In the genomic region with DNA sequence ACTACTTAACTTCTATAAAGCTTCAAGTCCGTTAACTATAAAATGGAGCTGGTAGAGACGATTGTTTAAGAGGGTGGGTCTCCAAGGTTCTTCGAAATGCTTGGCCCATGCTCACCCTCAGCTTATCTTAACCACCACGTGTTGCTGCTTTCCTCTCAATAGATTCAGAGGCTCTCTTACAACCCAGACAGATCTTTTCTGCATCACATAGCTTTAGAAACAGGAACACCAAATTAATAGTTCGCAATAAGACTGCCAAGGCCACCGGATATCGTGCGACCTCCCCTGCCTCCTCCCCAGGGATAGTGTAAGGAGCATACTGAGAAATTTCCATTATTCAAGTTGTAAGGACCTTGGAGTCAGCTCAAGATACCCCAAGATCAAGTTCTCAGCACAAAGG, we compare ENCODE assay signal across 15 mouse cellular contexts.
A peak's percentile ranks its signal among the peaks of the same experiment; 100 is the strongest.
DNase-seq lines count a peak whose midpoint lies in the region; ATAC-seq and TF ChIP-seq lines count a peak whose summit lies in the region.
"Had no signal": no experiment of that assay in that cellular context is flagged by ENCODE, and none has a peak within 500 bp of the region (broad histone marks: within the 10 kb centered on the region; RNA-seq: fewer than 3 reads in every experiment).

No protein-coding gene starts in this region.

- TF ChIP-seq EP300 in liver, embryonic 14.5 days (IDR thresholded peaks at IDR 0.05; ENCODE audit: low read depth), result peak; percentile 65

- no peak overlapping the region for H3K4me3 ChIP-seq in kidney, embryonic 14.5 days (ENCODE audit: low read length)
- H3K4me3 ChIP-seq in liver, embryonic 14.5 days (ENCODE audit: insufficient read depth in 1 of 2, low read depth in 2 of 2, low read length in 2 of 2), result no peak overlapping the region
- H3K4me3 ChIP-seq: embryonic facial prominence, embryonic 15.5 days; forebrain, embryonic 13.5 days; hindbrain, embryonic 15.5 days; megakaryocyte, embryonic 14.5 days had no signal

- no peak overlapping the region for H3K4me2 ChIP-seq in kidney, embryonic 14.5 days (replicated peaks; ENCODE audit: low read depth, low read length)
- H3K4me2 ChIP-seq in liver, embryonic 14.5 days (ENCODE audit: low read depth), result peak overlapping the region; percentile 29
- H3K4me2 ChIP-seq: embryonic facial prominence, embryonic 15.5 days; forebrain, embryonic 13.5 days; hindbrain, embryonic 15.5 days had no signal

- H3K27ac ChIP-seq in kidney, embryonic 14.5 days (ENCODE audit: low read depth, low read length), result no peak overlapping the region
- H3K27ac ChIP-seq in liver, embryonic 14.5 days, result peak overlapping the region; percentile 97
- H3K27ac ChIP-seq: embryonic facial prominence, embryonic 15.5 days; forebrain, embryonic 13.5 days; hindbrain, embryonic 15.5 days had no signal

- H3K9ac ChIP-seq in kidney, embryonic 14.5 days (ENCODE audit: low read depth, low read length), result no peak overlapping the region
- peak overlapping the region; percentile 59 for H3K9ac ChIP-seq in liver, embryonic 14.5 days (replicated peaks)
- H3K9ac ChIP-seq: embryonic facial prominence, embryonic 15.5 days; forebrain, embryonic 13.5 days; hindbrain, embryonic 15.5 days had no signal

- H3K27me3 ChIP-seq in kidney, embryonic 14.5 days (ENCODE audit: control insufficient read depth, insufficient read depth, low read length), result no peaks in the 10 kb centered on the region
- no peaks in the 10 kb centered on the region for H3K27me3 ChIP-seq in liver, embryonic 14.5 days (ENCODE audit: control insufficient read depth, insufficient read depth, low read length)
- H3K27me3 ChIP-seq: embryonic facial prominence, embryonic 15.5 days; forebrain, embryonic 13.5 days; hindbrain, embryonic 15.5 days had no signal

- ATAC-seq in kidney, embryonic 14.5 days (ENCODE audit: low FRiP score, low TSS enrichment), result no peak
- ATAC-seq in erythroblast, adult 5-6 weeks (replicated peaks; ENCODE audit: low FRiP score, poor library complexity, severe bottlenecking), result peak; percentile 45
- ATAC-seq in liver, embryonic 14.5 days (ENCODE audit: insufficient read depth), result peak; percentile 24
- no peak for ATAC-seq in megakaryocyte, adult 5-6 weeks (ENCODE audit: poor library complexity, severe bottlenecking)
- ATAC-seq: forebrain, embryonic 13.5 days; lung, postnatal 0 days had no signal

- H3K36me3 ChIP-seq in kidney, embryonic 14.5 days (ENCODE audit: control insufficient read depth, insufficient read depth, low read length), result no peaks in the 10 kb centered on the region
- no peaks in the 10 kb centered on the region for H3K36me3 ChIP-seq in liver, embryonic 14.5 days (replicated peaks; ENCODE audit: control insufficient read depth, insufficient read depth, low read depth)
- H3K36me3 ChIP-seq: embryonic facial prominence, embryonic 15.5 days; hindbrain, embryonic 15.5 days had no signal

- peaks cover 12% of the 10 kb centered on the region; the same call in 1 of the 2 replicates for H3K4me1 ChIP-seq in kidney, embryonic 14.5 days (ENCODE audit: control insufficient read depth, insufficient read depth, low read length)
- H3K4me1 ChIP-seq in liver, embryonic 14.5 days (replicated peaks; ENCODE audit: control insufficient read depth in 2 of 2, insufficient read depth in 2 of 2, low read length in 1 of 2), result peaks cover 77 to 83% of the 10 kb centered on the region in 2 experiments

- no peak for TF ChIP-seq CTCF in liver, embryonic 14.5 days (IDR thresholded peaks at IDR 0.05; ENCODE audit: low read depth)

- DNase-seq in kidney, adult 11 months, result peak; percentile 54
- peak; percentile 64 for DNase-seq in kidney, postnatal 14 days
- DNase-seq in liver, embryonic 14.5 days (ENCODE audit: low read depth in 3 of 3, low spot score in 3 of 3), result no peak
- no peak for DNase-seq in layer of hippocampus, adult 9-10 months (ENCODE audit: low spot score)
- DNase-seq: cerebellum, adult 9-10 months; layer of hippocampus, postnatal 36 days; left cerebral cortex, postnatal 4 days had no signal

- no peaks in the 10 kb centered on the region for H3K9me3 ChIP-seq in kidney, embryonic 14.5 days (ENCODE audit: control insufficient read depth, low read length)
- no peaks in the 10 kb centered on the region for H3K9me3 ChIP-seq in liver, embryonic 14.5 days (ENCODE audit: control insufficient read depth, low read length)
- H3K9me3 ChIP-seq: embryonic facial prominence, embryonic 15.5 days; forebrain, embryonic 13.5 days; hindbrain, embryonic 15.5 days had no signal

- WGBS in kidney, embryonic 14.5 days, result 80% methylated on average over 8 of the region's 8 CpGs
- 40% methylated on average over 8 of the region's 8 CpGs for WGBS in liver, embryonic 14.5 days (ENCODE audit: insufficient replicate concordance)

Comparison
In these comparisons a context has a peak if more than half of its experiments do, and no peak if none do; other contexts are left out.
1. DNase-seq: peak in kidney, adult 11 months (single experiment) and kidney, postnatal 14 days (single experiment); none in liver, embryonic 14.5 days (0 of 3) and layer of hippocampus, adult 9-10 months (single experiment).
2. ATAC-seq: peak in erythroblast, adult 5-6 weeks (single experiment) and liver, embryonic 14.5 days (single experiment); none in kidney, embryonic 14.5 days (single experiment) and megakaryocyte, adult 5-6 weeks (single experiment).